Mouse (Mus musculus) G1E (cell line): Measurements from ENCODE around the gene Stim1.

Source experiments
- CTCF ChIP-seq: IDR thresholded peaks from 2 replicates; pipeline ENCODE4 v1.5.1; 2012; ENCODE audit warnings: low read depth, low read length, inconsistent platforms, mixed read lengths
- GATA1 ChIP-seq: IDR thresholded peaks from 2 replicates; pipeline ENCODE4 v1.6.1; 2012; ENCODE audit warnings: borderline replicate concordance, low read length, inconsistent platforms, mixed read lengths
- POLR2AphosphoS5 ChIP-seq: IDR thresholded peaks from 2 replicates; pipeline ENCODE4 v1.6.1; 2012; ENCODE audit warnings: low read depth, low read length, inconsistent platforms; ENCODE audit not compliant: insufficient replicate concordance

- no peak for TF ChIP-seq CTCF
- TF ChIP-seq GATA1 = no peak
- no peak for TF ChIP-seq POLR2AphosphoS5
Measured at GRCm38 (mm10) chr7:102228049-102228670, 39.4 kb upstream of the Stim1 start.
